Mouse (Mus musculus) left cerebral cortex, postnatal 25 days (tissue): ENCODE results near the gene Apba2. TPM values are rescaled to one million over a fixed set of nuclear protein-coding genes. Genes with fewer than 3 reads are reported as not detected.

Experiments used
- DNase-seq, 2 experiments: peaks; one replicate each; pipeline ENCODE4 v3.0.0; 2022; ENCODE audit warnings: low spot score in 2 of 2, mixed read lengths in 1 of 2
- intact Hi-C: fragments of 180-260 bp; cut with DNase I; formaldehyde crosslinking; loops from one replicate; pipeline ENCODE4 v1.15.1; 2025
- total RNA-seq, 2 experiments: library from RNA; stranded (reverse); gene quantifications; 2 replicates each; pipeline ENCODE4 v1.2.3; 2021

Gene Apba2
- total RNA-seq, 2 experiments from 2014 or later = 246 to 248 TPM

- intact Hi-C loops = loop anchor here (5.0 kb wide), 1 partner anchor 126 kb away; no protein-coding TSS in a partner anchor
- DNase-seq = no peak
Observed at GRCm38 (mm10) chr7:64578176-64578575, 76.7 kb downstream of the Apba2 start.

GRCm38 (mm10) chr7:64579887-64580286 lies 78.4 kb downstream of the Apba2 start:
- intact Hi-C loops = loop anchor here (5.0 kb wide), 3 partner anchors 78 to 147 kb away; partner anchors contain the start of gene Apba2
- no peak for DNase-seq

- peak in 1 of 2 experiments; percentile 67 for DNase-seq
- intact Hi-C loops = loop anchor here (5.0 kb wide), 2 partner anchors 78 to 147 kb away; partner anchors contain the start of gene Apba2
Observed at GRCm38 (mm10) chr7:64580293-64580692, 78.8 kb downstream of the Apba2 start.

- DNase-seq = no peak
- intact Hi-C loops = loop anchor here (2.0 to 5.0 kb wide), 3 partner anchors 48 to 145 kb away; partner anchors contain the start of gene Apba2
Observed at GRCm38 (mm10) chr7:64582358-64582757, 80.9 kb downstream of the Apba2 start.

- intact Hi-C loops = loop anchor here (2.0 to 5.0 kb wide), 3 partner anchors 47 to 144 kb away; partner anchors contain the start of gene Apba2
Observed at GRCm38 (mm10) chr7:64583670-64584121, 82.2 kb downstream of the Apba2 start.

GRCm38 (mm10) chr7:64586133-64586532 lies 84.6 kb downstream of the Apba2 start:
- peak in 1 of 2 experiments; percentile 84 for DNase-seq
- intact Hi-C loops = loop anchor here (5.0 kb wide), 1 partner anchor 156 kb away; no protein-coding TSS in a partner anchor

More at GRCm38 (mm10) chr7:64583670-64584121, 82.2 kb downstream of the Apba2 start:
- DNase-seq = peak; percentile 57 to 92

DNA sequence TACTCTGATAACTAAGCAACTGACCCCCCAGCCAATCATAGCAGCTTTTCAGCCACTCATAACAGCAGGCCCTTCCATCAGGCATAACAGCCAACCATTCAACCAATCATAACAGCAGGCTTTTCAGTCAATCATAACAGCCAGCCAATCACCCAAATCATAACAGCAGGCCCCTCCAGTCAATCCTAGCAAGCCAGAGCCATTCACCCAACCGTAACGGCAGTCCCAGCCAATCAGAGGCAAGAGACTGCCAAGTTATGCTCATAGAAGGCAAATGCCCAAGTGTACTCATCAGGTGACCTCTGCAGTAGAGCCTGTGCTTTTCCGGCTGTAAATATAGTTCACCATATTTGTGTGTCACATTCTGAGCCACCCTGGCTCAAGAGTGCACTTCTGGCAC lies 85.1 kb downstream of the Apba2 start:
- intact Hi-C loops = loop anchor here (5.0 kb wide), 1 partner anchor 156 kb away; no protein-coding TSS in a partner anchor
- DNase-seq = no peak

- DNase-seq = peak in 1 of 2 experiments; percentile 51
- intact Hi-C loops = loop anchor here (5.0 kb wide), 1 partner anchor 153 kb away; no protein-coding TSS in a partner anchor
Observed at GRCm38 (mm10) chr7:64588636-64589389, 87.3 kb downstream of the Apba2 start.

- intact Hi-C loops = no loop called here
- DNase-seq = no peak
Observed at GRCm38 (mm10) chr7:64595256-64595655, 93.8 kb downstream of the Apba2 start.

DNA sequence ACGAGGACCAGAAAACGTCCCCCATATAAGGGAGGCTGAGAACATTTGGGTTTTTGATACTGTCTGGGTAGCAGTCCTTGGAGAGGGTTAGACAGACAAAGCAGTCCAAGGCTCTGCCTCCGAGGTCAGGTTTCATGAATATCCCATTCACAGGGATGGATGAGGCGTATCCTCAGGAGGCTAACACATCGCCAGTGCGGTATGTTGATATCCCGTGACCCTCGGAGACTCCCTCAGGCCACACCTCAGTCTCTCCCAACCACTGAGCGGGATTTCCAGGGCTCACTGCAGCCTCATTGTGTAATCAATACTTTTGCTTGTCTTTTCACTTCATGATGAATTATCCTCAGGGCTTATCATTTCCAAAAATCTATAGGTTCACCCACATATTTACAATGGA lies 95.1 kb downstream of the Apba2 start:
- intact Hi-C loops = no loop called here
- DNase-seq = no peak

GRCm38 (mm10) chr7:64609866-64610265 lies 108.4 kb downstream of the Apba2 start:
- DNase-seq = no peak
- intact Hi-C loops = no loop called here

DNA sequence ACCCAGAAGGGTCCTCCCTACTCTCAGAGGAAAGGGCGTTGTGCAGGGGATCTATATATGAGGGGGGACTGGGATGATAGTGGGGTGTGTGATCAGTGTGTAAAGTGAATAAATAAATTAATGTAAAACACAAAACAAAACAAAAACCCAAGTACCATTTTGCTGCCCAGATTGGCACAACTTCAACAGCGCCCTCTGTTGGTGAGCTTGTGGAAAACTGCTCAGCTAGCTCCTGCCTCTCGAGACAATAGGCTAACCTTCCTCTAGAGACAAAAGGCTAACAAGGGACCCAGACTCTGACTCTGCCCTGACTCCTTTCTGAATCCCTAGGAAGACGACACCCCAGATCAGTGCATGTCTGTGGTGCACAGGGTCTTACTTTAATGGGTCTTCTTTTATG lies 109.4 kb downstream of the Apba2 start:
- no peak for DNase-seq
- intact Hi-C loops = no loop called here

DNA sequence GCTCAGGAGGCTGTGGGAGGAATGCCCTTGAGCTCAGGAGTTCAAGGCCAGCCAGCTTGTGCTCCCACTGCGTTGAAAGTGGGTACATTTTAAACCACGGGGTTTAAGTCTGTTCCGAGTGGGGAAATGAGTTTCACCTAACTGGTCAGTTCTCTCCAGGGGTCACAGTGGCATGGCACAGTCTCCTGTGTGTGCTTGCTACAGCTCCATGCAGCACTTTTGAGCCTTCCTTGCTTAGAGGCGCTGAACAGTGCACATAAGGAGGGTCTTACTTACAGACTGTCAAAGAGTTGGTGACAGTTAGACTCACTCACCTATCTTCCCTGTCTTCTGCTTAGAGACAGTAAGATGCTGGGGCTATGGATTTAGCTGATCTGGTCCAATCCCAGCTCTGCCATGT lies 117.8 kb downstream of the Apba2 start:
- intact Hi-C loops = no loop called here
- DNase-seq = no peak

- DNase-seq = peak in 1 of 2 experiments; percentile 45
- intact Hi-C loops = no loop called here
Observed at GRCm38 (mm10) chr7:64626494-64626893, 125.0 kb downstream of the Apba2 start.

GRCm38 (mm10) chr7:64627972-64628655 lies 126.6 kb downstream of the Apba2 start:
- intact Hi-C loops = no loop called here
- no peak for DNase-seq

- intact Hi-C loops = loop anchor here (2.0 to 5.0 kb wide), 4 partner anchors 48 to 128 kb away; partner anchors contain the start of gene Apba2
- no peak for DNase-seq
Observed at GRCm38 (mm10) chr7:64630697-64631096, 129.2 kb downstream of the Apba2 start.

DNA sequence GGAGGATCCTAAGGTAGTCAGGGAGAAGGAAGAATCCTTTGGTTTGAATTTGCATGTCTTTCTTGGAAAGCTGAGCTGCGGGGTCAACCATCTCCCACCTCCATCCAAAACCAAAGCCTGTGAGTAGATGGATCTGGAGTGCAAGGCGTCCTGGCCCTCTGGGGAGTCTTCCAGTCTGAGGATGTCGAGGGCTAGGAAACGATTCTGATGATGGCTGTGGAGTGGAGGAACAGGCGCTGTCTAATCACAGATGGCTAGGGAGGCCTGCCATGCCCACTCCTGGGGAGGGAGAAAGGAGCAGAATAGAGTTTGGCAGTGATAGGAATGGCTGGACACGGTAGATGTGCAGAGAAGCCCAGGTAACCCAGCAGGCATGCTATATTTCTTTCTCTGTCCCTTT lies 129.6 kb downstream of the Apba2 start:
- DNase-seq = peak in 1 of 2 experiments; percentile 39
- intact Hi-C loops = loop anchor here (2.0 to 5.0 kb wide), 4 partner anchors 48 to 129 kb away; partner anchors contain the start of gene Apba2

- intact Hi-C loops = loop anchor here (2.0 to 5.0 kb wide), 4 partner anchors 49 to 130 kb away; partner anchors contain the start of gene Apba2
- peak; percentile 60 to 94 for DNase-seq
Observed at GRCm38 (mm10) chr7:64631781-64632351, 130.4 kb downstream of the Apba2 start.

- intact Hi-C loops = loop anchor here (5.0 kb wide), 3 partner anchors 66 to 131 kb away; partner anchors contain the start of gene Apba2
Observed at GRCm38 (mm10) chr7:64633182-64633581, 131.7 kb downstream of the Apba2 start.

More at GRCm38 (mm10) chr7:64633182-64633581, 131.7 kb downstream of the Apba2 start:
- no peak for DNase-seq
